In genomic region chr4:140125806-140126205, GRCm38 (mm10) we compare ENCODE assay signal across 16 mouse cellular contexts.
"Had no signal": no experiment of that assay in that cellular context is flagged by ENCODE, and none has a peak within 500 bp of the region (broad histone marks: within the 10 kb centered on the region; RNA-seq: fewer than 3 reads in every experiment).

No protein-coding gene starts in this region.

- DNase-seq: heart, postnatal 10 days; heart, postnatal 14 days; heart, postnatal 36 days; heart, postnatal 4 days; kidney, adult 11 months; kidney, adult 18-20 months; kidney, adult 2 months; kidney, adult 8-10 months; kidney, adult 9 months; kidney, postnatal 10 days; kidney, postnatal 14 days; kidney, postnatal 25 days; kidney, postnatal 36 days; kidney, postnatal 4 days; layer of hippocampus, adult 9-11 months; layer of hippocampus, postnatal 36 days had no signal
